Mouse (Mus musculus) forebrain, embryonic 14.5 days (tissue): ENCODE measurements around the gene Mbl1. TPM values are rescaled to one million over a fixed set of nuclear protein-coding genes. Genes with fewer than 3 reads are reported as not detected.

Experiments
- ATAC-seq: fragments of 200-750 bp; cut with Nextera tagmentation; 2 replicates; pipeline ENCODE4 v1.8.0; 2017; ENCODE audit warnings: mild to moderate bottlenecking, moderate library complexity
- DNase-seq: peaks from one replicate; pipeline ENCODE4 v3.0.0-alpha.2; 2015; ENCODE audit warnings: low spot score
- H3K27ac ChIP-seq: fragments of 300-500 bp; sonication (generic); 2 replicates; pipeline ENCODE4 v1.5.1; 2014; ENCODE audit warnings: low read depth, mild to moderate bottlenecking, control low read depth, low read length, moderate library complexity
- H3K27me3 ChIP-seq: fragments of 300-500 bp; sonication (generic); replicated peaks from 2 replicates; pipeline ENCODE4 v1.6.1; 2014; ENCODE audit warnings: low read length, control low read depth, mixed read lengths; ENCODE audit not compliant: control insufficient read depth, insufficient read depth
- H3K36me3 ChIP-seq: fragments of 300-500 bp; sonication (generic); 2 replicates; pipeline ENCODE4 v1.6.1; 2014; ENCODE audit warnings: low read length, control low read depth; ENCODE audit not compliant: control insufficient read depth, insufficient read depth
- H3K4me1 ChIP-seq: fragments of 300-500 bp; sonication (generic); 2 replicates; pipeline ENCODE4 v1.6.1; 2014; ENCODE audit warnings: antibody characterized with exemption, low read length, control low read depth; ENCODE audit not compliant: control insufficient read depth, insufficient read depth
- H3K4me2 ChIP-seq: fragments of 300-500 bp; sonication (generic); 2 replicates; pipeline ENCODE4 v1.6.1; 2014; ENCODE audit warnings: mild to moderate bottlenecking, control low read depth, low read length
- H3K4me3 ChIP-seq: fragments of 300-500 bp; sonication (generic); 2 replicates; pipeline ENCODE4 v1.5.1; 2014; ENCODE audit warnings: low read depth, low read length, control low read depth
- H3K9ac ChIP-seq: fragments of 300-500 bp; sonication (generic); 2 replicates; pipeline ENCODE4 v1.6.1; 2014; ENCODE audit warnings: mild to moderate bottlenecking, low read length, control low read depth, moderate library complexity
- H3K9me3 ChIP-seq: fragments of 300-500 bp; sonication (generic); replicated peaks from 2 replicates; pipeline ENCODE4 v1.6.1; 2016; ENCODE audit warnings: low read length, control low read depth, mixed read lengths; ENCODE audit not compliant: control insufficient read depth
- WGBS: fragments of 180-500 bp; shearing (Covaris S2); extraction: QIAGEN DNeasy Blood & Tissue Kit; methylation state at CpG from one replicate; pipeline ENCODE4 v1.1.7; 2014; 5-methylcytosine and 5-hydroxymethylcytosine counted together
- polyA plus RNA-seq: library from polyadenylated mRNA; unstranded; fragments of >200 nt; fragmentation: Nextera tagmentation; extraction: Ambion mirVana; gene quantifications from 2 replicates; pipeline ENCODE4 v1.2.1, GENCODE M21; 2014

Gene Mbl1
- polyA plus RNA-seq, 1 experiment from 2014 or later, result not detected

DNA sequence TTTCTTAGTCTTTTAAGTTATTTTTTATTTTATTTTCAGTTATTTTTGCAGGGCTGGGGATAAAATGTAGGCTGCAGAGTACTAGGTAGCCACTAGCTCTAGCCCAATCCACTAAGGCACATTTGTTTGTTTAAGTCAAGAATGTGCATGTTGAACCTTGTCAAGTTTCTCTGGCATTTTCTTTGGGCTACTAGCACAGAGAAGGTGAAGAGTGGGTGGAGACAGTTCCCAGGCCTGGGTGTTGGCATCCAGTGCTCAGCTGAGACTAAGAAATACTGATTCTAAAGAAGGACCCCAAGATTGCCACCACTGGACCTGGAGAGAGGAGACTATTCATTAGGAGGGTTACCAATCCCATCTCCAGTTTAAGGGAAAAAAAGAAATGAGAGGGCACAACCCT is 14.3 kb upstream of the Mbl1 start:
- Histone ChIP-seq H3K4me1 (no peaks in the 10 kb centered on the region), H3K9me3 (no peaks in the 10 kb centered on the region), H3K9ac (no peak overlapping the region), H3K4me2 (no peak overlapping the region), H3K4me3 (no peak overlapping the region), H3K27ac (no peak overlapping the region), H3K36me3 (no peaks in the 10 kb centered on the region), H3K27me3 (no peaks in the 10 kb centered on the region)
- DNase-seq, result no peak
- ATAC-seq, result no peak

DNA sequence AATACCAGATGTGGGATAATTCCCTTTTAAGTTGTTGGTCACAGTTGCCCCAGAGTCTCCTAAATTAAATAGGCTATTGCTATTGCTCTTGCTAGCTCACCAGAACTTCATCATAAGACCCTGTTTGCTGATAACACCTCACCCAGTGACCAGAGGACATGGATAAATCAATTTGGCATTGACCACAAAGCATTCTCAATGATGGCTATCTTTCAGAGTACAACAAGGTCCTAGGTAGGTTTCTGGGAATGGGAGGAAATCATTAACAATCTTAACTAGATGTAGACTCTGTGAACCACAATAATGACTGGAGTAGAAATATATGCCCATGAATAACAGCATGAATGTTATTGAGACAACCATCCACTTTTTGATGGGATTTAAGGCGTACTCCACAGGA is 10.6 kb upstream of the Mbl1 start:
- 88% methylated on average over 1 of the region's 1 CpGs for WGBS
- no peak overlapping the region for H3K9ac ChIP-seq
- ATAC-seq, result no peak
- H3K4me3 ChIP-seq, result no peak overlapping the region
- no peaks in the 10 kb centered on the region for H3K9me3 ChIP-seq
- no peak overlapping the region for H3K27ac ChIP-seq
- H3K4me2 ChIP-seq, result no peak overlapping the region
- no peaks in the 10 kb centered on the region for H3K4me1 ChIP-seq
- H3K36me3 ChIP-seq, result no peaks in the 10 kb centered on the region
- no peak for DNase-seq
- H3K27me3 ChIP-seq, result no peaks in the 10 kb centered on the region

DNA sequence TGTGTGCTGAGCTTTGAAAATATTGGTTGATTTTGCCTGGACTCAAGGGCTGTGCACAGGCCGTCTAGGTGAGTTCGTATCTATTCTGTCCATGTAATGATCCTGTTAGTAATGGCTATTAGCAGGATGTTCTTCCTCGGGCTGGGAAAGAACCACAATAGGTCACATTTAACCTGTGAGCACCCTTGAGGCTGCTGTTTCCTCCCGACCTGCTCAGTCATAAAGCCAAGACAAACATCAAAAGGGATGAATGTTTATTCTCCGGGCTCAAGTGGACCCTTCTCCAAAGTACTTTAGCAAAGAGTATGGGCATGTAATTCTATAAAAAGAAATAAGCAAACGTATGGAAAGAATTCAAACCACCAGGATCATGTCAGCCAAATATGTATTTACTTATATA is 5.2 kb upstream of the Mbl1 start:
- Histone ChIP-seq H3K27ac (no peak overlapping the region), H3K4me2 (no peak overlapping the region), H3K9me3 (no peaks in the 10 kb centered on the region), H3K36me3 (no peaks in the 10 kb centered on the region), H3K27me3 (no peaks in the 10 kb centered on the region), H3K4me1 (no peaks in the 10 kb centered on the region), H3K9ac (no peak overlapping the region), H3K4me3 (no peak overlapping the region)
- ATAC-seq (no peak), DNase-seq (no peak)
- 76% methylated on average over 6 of the region's 6 CpGs for WGBS

DNA sequence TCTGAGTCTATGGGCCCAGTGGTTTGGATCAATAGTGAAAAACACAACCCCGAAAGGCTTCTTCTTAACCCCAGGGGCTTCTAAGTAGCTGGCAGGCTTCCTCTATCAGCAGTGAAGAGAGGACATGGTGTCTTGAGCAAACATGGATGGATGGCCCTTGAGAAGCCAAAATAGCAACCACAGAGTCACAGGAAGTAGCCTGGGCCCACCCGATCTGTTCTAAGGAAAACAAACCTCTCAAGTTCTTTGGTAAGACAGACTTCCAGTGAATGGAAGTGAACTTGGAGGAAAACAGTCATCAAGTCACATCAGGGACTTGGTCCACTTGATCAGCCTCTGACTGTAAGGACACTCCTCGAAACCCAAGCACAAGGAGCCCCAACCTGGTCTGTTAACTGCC is 4.3 kb upstream of the Mbl1 start:
- no peaks in the 10 kb centered on the region for H3K36me3 ChIP-seq
- no peak overlapping the region for H3K9ac ChIP-seq
- no peaks in the 10 kb centered on the region for H3K9me3 ChIP-seq
- no peak overlapping the region for H3K4me2 ChIP-seq
- no peaks in the 10 kb centered on the region for H3K4me1 ChIP-seq
- no peak for ATAC-seq
- no peak overlapping the region for H3K4me3 ChIP-seq
- 88% methylated on average over 3 of the region's 3 CpGs for WGBS
- no peaks in the 10 kb centered on the region for H3K27me3 ChIP-seq
- no peak overlapping the region for H3K27ac ChIP-seq
- no peak for DNase-seq

DNA sequence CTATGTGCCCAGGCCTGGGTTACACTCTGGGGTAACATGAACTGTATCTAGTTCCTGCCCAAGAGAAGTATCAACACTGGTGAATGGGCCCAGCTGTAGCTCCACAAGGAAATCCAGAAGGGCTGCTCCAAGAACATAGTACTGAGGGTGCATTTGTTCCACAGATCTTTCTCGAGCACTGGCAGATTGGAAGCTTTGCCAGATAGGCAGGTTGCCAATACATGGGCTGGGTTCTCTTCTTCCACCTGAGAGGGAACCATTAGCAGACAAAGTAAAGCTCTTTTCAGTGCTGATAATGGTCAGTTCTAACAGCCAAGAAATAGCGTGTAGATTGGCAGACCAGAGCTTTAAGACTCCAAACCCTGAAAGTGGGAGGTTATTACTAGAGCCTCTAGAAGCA is 3.9 kb upstream of the Mbl1 start:
- WGBS, result 78% methylated on average over 2 of the region's 2 CpGs
- no peak overlapping the region for H3K4me2 ChIP-seq
- no peaks in the 10 kb centered on the region for H3K9me3 ChIP-seq
- H3K4me3 ChIP-seq, result no peak overlapping the region
- H3K4me1 ChIP-seq, result no peaks in the 10 kb centered on the region
- ATAC-seq (no peak), DNase-seq (no peak)
- H3K27ac ChIP-seq, result no peak overlapping the region
- no peak overlapping the region for H3K9ac ChIP-seq
- H3K27me3 ChIP-seq, result no peaks in the 10 kb centered on the region
- no peaks in the 10 kb centered on the region for H3K36me3 ChIP-seq

DNA sequence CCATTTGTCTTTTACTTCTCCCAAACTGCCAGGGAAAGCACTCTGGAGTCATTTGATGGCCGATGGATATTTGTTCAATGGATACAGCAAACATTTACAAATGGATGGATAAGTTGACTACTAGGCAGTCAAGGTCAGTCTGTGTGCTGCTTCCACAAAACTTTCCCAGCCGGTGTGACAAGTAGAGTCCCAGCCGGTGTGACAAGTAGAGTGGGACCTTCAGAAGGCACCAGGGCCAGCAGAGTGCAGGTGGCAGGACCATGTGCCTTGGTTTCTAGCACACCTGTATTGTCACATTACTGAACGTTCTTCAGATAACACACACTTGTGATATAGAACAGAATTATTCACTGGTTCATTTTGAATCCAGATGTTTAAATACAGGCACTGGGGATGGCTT is 8.8 kb downstream of the Mbl1 start:
- H3K36me3 ChIP-seq, result no peaks in the 10 kb centered on the region
- WGBS, result 88% methylated on average over 4 of the region's 4 CpGs
- no peaks in the 10 kb centered on the region for H3K9me3 ChIP-seq
- no peak overlapping the region for H3K27ac ChIP-seq
- H3K27me3 ChIP-seq, result no peaks in the 10 kb centered on the region
- ATAC-seq, result no peak
- H3K4me1 ChIP-seq, result no peaks in the 10 kb centered on the region
- H3K4me3 ChIP-seq, result no peak overlapping the region
- no peak overlapping the region for H3K4me2 ChIP-seq
- H3K9ac ChIP-seq, result no peak overlapping the region
- DNase-seq, result no peak

DNA sequence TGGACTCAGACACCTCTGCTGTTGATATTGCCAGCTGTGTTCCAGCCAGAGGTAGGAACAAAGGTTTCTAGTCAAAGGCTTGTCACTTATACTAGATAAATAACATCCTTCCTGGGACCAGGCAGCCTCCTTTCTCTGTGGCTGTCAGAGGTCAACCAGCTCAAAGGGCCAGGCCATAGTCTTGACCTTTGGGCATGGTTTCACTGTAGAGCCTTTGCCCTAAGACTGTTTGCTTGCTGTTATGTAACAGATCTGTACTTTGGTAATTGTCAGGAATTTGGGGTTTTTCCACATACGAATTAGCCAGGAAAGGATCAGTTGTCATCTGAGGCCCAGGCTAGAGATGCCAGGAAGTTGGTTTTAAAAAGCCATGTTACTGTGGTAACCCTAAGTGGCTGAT is 9.5 kb downstream of the Mbl1 start:
- no peak overlapping the region for H3K4me2 ChIP-seq
- H3K4me3 ChIP-seq, result no peak overlapping the region
- no peak for DNase-seq
- H3K27me3 ChIP-seq, result no peaks in the 10 kb centered on the region
- no peaks in the 10 kb centered on the region for H3K4me1 ChIP-seq
- H3K9ac ChIP-seq, result no peak overlapping the region
- ATAC-seq, result no peak
- no peak overlapping the region for H3K27ac ChIP-seq
- WGBS, result 61% methylated on average over 1 of the region's 1 CpGs
- no peaks in the 10 kb centered on the region for H3K9me3 ChIP-seq
- no peaks in the 10 kb centered on the region for H3K36me3 ChIP-seq

DNA sequence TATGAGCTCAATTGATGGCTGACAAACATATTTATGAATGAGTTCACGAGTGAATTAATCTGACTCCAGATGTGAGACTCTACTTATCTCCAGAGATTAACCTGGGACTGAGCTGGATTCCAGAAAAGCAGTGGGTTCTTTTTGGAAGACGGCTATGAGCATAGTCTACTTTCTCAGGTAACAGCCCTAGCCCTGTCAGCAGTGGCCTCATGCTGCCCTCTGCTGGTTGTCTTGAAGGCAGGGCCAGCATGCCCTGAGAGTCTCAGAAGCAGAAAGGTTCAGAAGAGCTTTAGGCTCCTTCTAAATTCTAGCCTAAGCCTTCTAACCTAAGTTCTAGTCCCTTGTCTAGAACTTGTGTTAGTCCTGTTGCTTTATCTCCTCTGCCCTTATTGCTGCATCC is 11.4 kb downstream of the Mbl1 start:
- ATAC-seq (no peak), DNase-seq (peak; percentile 13)
- H3K36me3 ChIP-seq, result no peaks in the 10 kb centered on the region
- H3K27ac ChIP-seq, result no peak overlapping the region
- H3K4me2 ChIP-seq, result no peak overlapping the region
- no peaks in the 10 kb centered on the region for H3K27me3 ChIP-seq
- no peak overlapping the region for H3K4me3 ChIP-seq
- H3K4me1 ChIP-seq, result no peaks in the 10 kb centered on the region
- H3K9ac ChIP-seq, result no peak overlapping the region
- 23% methylated on average over 2 of the region's 2 CpGs for WGBS
- no peaks in the 10 kb centered on the region for H3K9me3 ChIP-seq

DNA sequence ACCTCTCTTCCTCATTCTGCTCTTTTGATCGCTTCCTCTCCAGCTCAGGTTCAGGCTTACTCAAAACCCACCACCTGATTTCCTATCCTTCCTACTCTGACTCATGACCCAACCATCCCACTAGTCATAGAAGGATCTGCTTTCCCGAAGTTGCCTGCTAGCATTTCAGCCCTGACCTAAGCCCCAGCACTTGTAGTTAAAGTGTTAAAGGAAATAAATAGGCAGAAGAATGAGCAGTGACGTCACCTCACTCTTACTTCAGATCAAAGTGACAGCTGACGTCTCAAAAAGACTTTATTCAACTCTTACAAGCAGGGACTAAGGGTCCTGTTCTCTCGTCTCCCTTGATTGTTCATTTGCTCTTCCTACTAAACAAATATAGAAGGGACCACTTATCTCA is 16.0 kb downstream of the Mbl1 start:
- no peaks in the 10 kb centered on the region for H3K27me3 ChIP-seq
- 45% methylated on average over 5 of the region's 5 CpGs for WGBS
- no peak overlapping the region for H3K4me3 ChIP-seq
- H3K9ac ChIP-seq, result no peak overlapping the region
- H3K4me1 ChIP-seq, result no peaks in the 10 kb centered on the region
- H3K36me3 ChIP-seq, result no peaks in the 10 kb centered on the region
- H3K27ac ChIP-seq, result no peak overlapping the region
- DNase-seq (no peak), ATAC-seq (no peak)
- H3K4me2 ChIP-seq, result no peak overlapping the region
- H3K9me3 ChIP-seq, result no peaks in the 10 kb centered on the region

DNA sequence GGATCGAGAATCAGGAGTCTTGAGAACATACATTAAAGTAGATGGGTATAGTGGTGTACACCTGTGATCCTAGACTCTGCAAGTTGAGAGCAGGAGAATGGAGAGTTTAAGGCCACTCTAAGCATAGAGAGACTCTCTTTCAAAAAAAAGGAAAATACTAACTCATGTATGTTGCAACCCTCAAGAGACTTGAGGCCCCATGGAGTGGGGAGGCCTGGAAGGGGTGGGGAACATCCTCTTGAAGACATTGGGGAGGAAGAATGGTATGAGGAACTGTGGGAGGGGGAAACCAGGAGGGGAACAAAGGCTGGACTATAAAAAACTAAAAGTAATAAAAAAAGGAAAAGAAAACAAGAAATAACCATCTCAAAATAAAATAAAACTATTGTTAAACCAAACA is 17.3 kb downstream of the Mbl1 start:
- WGBS, result 93% methylated on average over 1 of the region's 1 CpGs
- DNase-seq (no peak), ATAC-seq (no peak)
- no peak overlapping the region for H3K27ac ChIP-seq
- no peaks in the 10 kb centered on the region for H3K4me1 ChIP-seq
- H3K4me2 ChIP-seq, result no peak overlapping the region
- no peaks in the 10 kb centered on the region for H3K27me3 ChIP-seq
- no peak overlapping the region for H3K4me3 ChIP-seq
- no peaks in the 10 kb centered on the region for H3K36me3 ChIP-seq
- H3K9ac ChIP-seq, result no peak overlapping the region
- H3K9me3 ChIP-seq, result no peaks in the 10 kb centered on the region
